Mouse (Mus musculus) neural tube, embryonic 13.5 days (tissue): ENCODE results near the gene Dennd1a. TPM values are rescaled to one million over a fixed set of nuclear protein-coding genes. Genes with fewer than 3 reads are reported as not detected.
"Not testable (repeated sequence)": the region's sequence is repeated elsewhere in the genome, so short reads cannot be mapped to it uniquely, and the experiment has no call there.

Experiments
- ATAC-seq: fragments of 200-750 bp; cut with Nextera tagmentation; 2 replicates; pipeline ENCODE4 v1.8.0; 2017; ENCODE audit warnings: low read depth, mild to moderate bottlenecking, moderate TSS enrichment, moderate library complexity
- H3K27ac ChIP-seq: fragments of 300-500 bp; sonication (generic); replicated peaks from 2 replicates; pipeline ENCODE4 v1.5.1; 2015; ENCODE audit warnings: moderate library complexity, mild to moderate bottlenecking, inconsistent platforms
- H3K27me3 ChIP-seq: fragments of 300-500 bp; sonication (generic); 2 replicates; pipeline ENCODE4 v1.6.1; 2015; ENCODE audit warnings: mild to moderate bottlenecking, inconsistent platforms
- H3K36me3 ChIP-seq: fragments of 300-500 bp; sonication (generic); 2 replicates; pipeline ENCODE4 v1.6.1; 2015; ENCODE audit warnings: mild to moderate bottlenecking, inconsistent platforms
- H3K4me1 ChIP-seq: fragments of 300-500 bp; sonication (generic); replicated peaks from 2 replicates; pipeline ENCODE4 v1.6.1; 2015; ENCODE audit warnings: inconsistent platforms
- H3K4me2 ChIP-seq: fragments of 300-500 bp; sonication (generic); 2 replicates; pipeline ENCODE4 v1.6.1; 2015; ENCODE audit warnings: inconsistent platforms, mild to moderate bottlenecking, moderate library complexity
- H3K4me3 ChIP-seq: fragments of 300-500 bp; sonication (generic); 2 replicates; pipeline ENCODE4 v1.5.1; 2015; ENCODE audit warnings: mild to moderate bottlenecking, inconsistent platforms
- H3K9ac ChIP-seq: fragments of 300-500 bp; sonication (generic); 2 replicates; pipeline ENCODE4 v1.6.1; 2015; ENCODE audit warnings: moderate library complexity, mild to moderate bottlenecking, inconsistent platforms
- H3K9me3 ChIP-seq: fragments of 300-500 bp; sonication (generic); 2 replicates; pipeline ENCODE4 v1.6.1; 2016; ENCODE audit warnings: inconsistent platforms
- WGBS: fragments of 180-500 bp; shearing (Covaris S2); methylation state at CpG from one replicate; pipeline ENCODE4 v1.1.7; 2015; 5-methylcytosine and 5-hydroxymethylcytosine counted together
- polyA plus RNA-seq: library from polyadenylated mRNA; unstranded; fragments of >200 nt; fragmentation: Nextera tagmentation; extraction: Ambion mirVana; gene quantifications from 2 replicates; pipeline ENCODE4 v1.2.1, GENCODE M21; 2015

Gene Dennd1a
- polyA plus RNA-seq, 1 experiment from 2014 or later: 14.6 TPM

DNA sequence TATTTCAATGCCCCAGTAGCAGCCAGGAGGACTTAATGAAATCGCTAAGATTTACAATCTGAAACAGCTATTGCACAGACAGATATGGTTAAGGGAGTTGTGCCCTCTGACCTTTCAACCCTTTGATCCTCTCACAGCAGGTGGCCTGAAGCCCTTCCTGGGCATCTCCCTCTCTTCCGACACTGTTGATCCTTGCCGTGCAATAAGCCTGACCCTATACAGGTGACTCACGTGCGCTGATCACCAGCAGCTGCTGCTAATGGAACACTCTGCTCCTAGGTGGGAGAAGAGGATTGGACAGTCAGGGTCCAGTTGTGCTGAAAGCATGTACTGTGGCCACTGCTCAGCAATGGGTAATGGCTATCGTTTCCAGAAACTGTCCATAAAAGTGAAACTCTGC lies 314.6 kb downstream of the Dennd1a start:
- H3K9me3 ChIP-seq: no peaks in the 10 kb centered on the region
- no peak overlapping the region for H3K27ac ChIP-seq
- no peak for ATAC-seq
- no peak overlapping the region for H3K4me3 ChIP-seq
- H3K4me1 ChIP-seq: peaks cover 8% of the 10 kb centered on the region
- H3K27me3 ChIP-seq: no peaks in the 10 kb centered on the region
- H3K36me3 ChIP-seq: no peaks in the 10 kb centered on the region
- no peak overlapping the region for H3K9ac ChIP-seq
- 54% methylated on average over 6 of the region's 6 CpGs for WGBS
- H3K4me2 ChIP-seq: no peak overlapping the region

- WGBS: 46% methylated on average over 1 of the region's 1 CpGs
- ATAC-seq: no peak
Measured at GRCm38 (mm10) chr2:37971726-37972125, 315.5 kb downstream of the Dennd1a start.

GRCm38 (mm10) chr2:37969713-37970485 lies 317.3 kb downstream of the Dennd1a start:
- ATAC-seq: no peak
- 45% methylated on average over 5 of the region's 5 CpGs for WGBS
- peaks cover 8% of the 10 kb centered on the region for H3K4me1 ChIP-seq

More at GRCm38 (mm10) chr2:37971726-37972125, 315.5 kb downstream of the Dennd1a start:
- Histone ChIP-seq H3K27me3 (no peaks in the 10 kb centered on the region), H3K27ac (no peak overlapping the region), H3K4me2 (no peak overlapping the region), H3K9me3 (no peaks in the 10 kb centered on the region), H3K4me3 (no peak overlapping the region), H3K9ac (no peak overlapping the region), H3K36me3 (no peaks in the 10 kb centered on the region), H3K4me1 (peaks cover 8% of the 10 kb centered on the region)

GRCm38 (mm10) chr2:37964534-37964933 lies 322.7 kb downstream of the Dennd1a start:
- H3K4me2 ChIP-seq: no peak overlapping the region

More at GRCm38 (mm10) chr2:37969713-37970485, 317.3 kb downstream of the Dennd1a start:
- H3K36me3 ChIP-seq: no peaks in the 10 kb centered on the region
- no peak overlapping the region for H3K9ac ChIP-seq
- no peaks in the 10 kb centered on the region for H3K9me3 ChIP-seq
- no peak overlapping the region for H3K4me3 ChIP-seq
- H3K27me3 ChIP-seq: no peaks in the 10 kb centered on the region
- H3K27ac ChIP-seq: no peak overlapping the region
- H3K4me2 ChIP-seq: no peak overlapping the region

GRCm38 (mm10) chr2:37963362-37963761 lies 323.8 kb downstream of the Dennd1a start:
- no peaks in the 10 kb centered on the region for H3K9me3 ChIP-seq
- H3K9ac ChIP-seq: no peak overlapping the region
- H3K4me3 ChIP-seq: no peak overlapping the region
- 51% methylated on average over 4 of the region's 4 CpGs for WGBS
- no peaks in the 10 kb centered on the region for H3K27me3 ChIP-seq
- ATAC-seq: no peak
- no peak overlapping the region for H3K4me2 ChIP-seq
- H3K4me1 ChIP-seq: 0 out of 2 replicates have a peak, but pooled peaks cover 8% of the 10 kb centered on the region
- H3K27ac ChIP-seq: no peak overlapping the region
- no peaks in the 10 kb centered on the region for H3K36me3 ChIP-seq

More at GRCm38 (mm10) chr2:37964534-37964933, 322.7 kb downstream of the Dennd1a start:
- Histone ChIP-seq H3K36me3 (no peaks in the 10 kb centered on the region), H3K9ac (no peak overlapping the region), H3K27me3 (no peaks in the 10 kb centered on the region), H3K9me3 (no peaks in the 10 kb centered on the region), H3K27ac (no peak overlapping the region), H3K4me1 (peaks cover 10% of the 10 kb centered on the region; the same call in 1 of the 2 replicates), H3K4me3 (no peak overlapping the region)
- ATAC-seq: no peak
- 95% methylated on average over 4 of the region's 4 CpGs for WGBS

DNA sequence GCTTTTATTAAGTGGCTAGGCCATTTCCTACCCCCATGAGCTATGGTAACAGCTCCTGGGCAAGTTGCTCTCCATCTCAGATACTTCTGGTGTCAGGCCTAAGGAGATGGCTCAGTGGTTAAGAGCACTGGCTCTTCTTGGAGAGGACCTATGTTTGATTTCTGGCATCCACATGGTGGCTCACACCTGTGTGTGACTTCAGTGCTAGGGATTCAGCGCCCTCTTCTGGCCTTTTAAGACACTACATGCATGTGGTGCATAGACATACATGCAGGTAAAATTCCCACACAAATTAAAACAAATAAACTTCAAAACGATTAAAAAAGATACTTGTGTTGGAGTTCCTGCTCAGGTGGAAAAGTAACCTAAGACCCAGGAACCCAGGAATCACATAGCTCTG lies 338.8 kb downstream of the Dennd1a start:
- no peak for ATAC-seq
- Histone ChIP-seq H3K36me3 (no peaks in the 10 kb centered on the region), H3K4me2 (no peak overlapping the region), H3K9ac (no peak overlapping the region), H3K27ac (no peak overlapping the region), H3K4me3 (no peak overlapping the region), H3K27me3 (no peaks in the 10 kb centered on the region), H3K9me3 (no peaks in the 10 kb centered on the region), H3K4me1 (peaks cover 9% of the 10 kb centered on the region)
- WGBS: 31% methylated on average over 2 of the region's 2 CpGs

- no peaks in the 10 kb centered on the region for H3K36me3 ChIP-seq
- H3K4me3 ChIP-seq: no peak overlapping the region
- H3K4me2 ChIP-seq: no peak overlapping the region
- no peak for ATAC-seq
- no peak overlapping the region for H3K27ac ChIP-seq
- no peak overlapping the region for H3K9ac ChIP-seq
- WGBS: 64% methylated on average over 9 of the region's 9 CpGs
- H3K9me3 ChIP-seq: no peaks in the 10 kb centered on the region
- peaks cover 9% of the 10 kb centered on the region for H3K4me1 ChIP-seq
- H3K27me3 ChIP-seq: no peaks in the 10 kb centered on the region
Measured at GRCm38 (mm10) chr2:37945598-37946336, 341.4 kb downstream of the Dennd1a start.

DNA sequence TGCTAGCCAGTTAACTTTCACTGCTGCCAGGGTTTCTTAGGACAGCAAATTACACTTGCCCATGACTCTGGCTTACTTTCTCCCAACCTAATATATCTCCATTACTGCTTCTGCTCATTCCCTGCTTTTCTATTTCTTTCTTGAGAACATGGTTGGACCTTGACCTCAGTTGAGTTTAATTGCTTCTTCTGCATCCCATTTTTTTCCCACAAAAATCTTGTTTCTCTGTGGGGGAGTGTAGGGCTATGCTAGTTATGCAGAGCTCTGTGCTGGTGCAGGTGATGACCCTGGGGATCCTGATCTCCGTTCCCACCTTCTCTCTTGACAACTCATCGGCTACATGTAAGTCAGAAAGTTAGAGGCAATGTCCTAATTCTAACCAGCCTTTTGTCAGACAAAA lies 344.3 kb downstream of the Dennd1a start:
- Histone ChIP-seq H3K27me3 (no peaks in the 10 kb centered on the region), H3K9ac (no peak overlapping the region), H3K9me3 (no peaks in the 10 kb centered on the region), H3K27ac (no peak overlapping the region), H3K4me1 (peaks cover 6% of the 10 kb centered on the region), H3K4me3 (no peak overlapping the region), H3K4me2 (no peak overlapping the region), H3K36me3 (no peaks in the 10 kb centered on the region)
- 90% methylated on average over 2 of the region's 2 CpGs for WGBS
- no peak for ATAC-seq

- Histone ChIP-seq H3K36me3 (no peaks in the 10 kb centered on the region), H3K27me3 (no peaks in the 10 kb centered on the region), H3K4me3 (no peak overlapping the region), H3K27ac (no peak overlapping the region), H3K4me2 (no peak overlapping the region), H3K4me1 (peaks cover 6% of the 10 kb centered on the region), H3K9me3 (no peaks in the 10 kb centered on the region), H3K9ac (no peak overlapping the region)
- no peak for ATAC-seq
Measured at GRCm38 (mm10) chr2:37941741-37942140, 345.4 kb downstream of the Dennd1a start.

DNA sequence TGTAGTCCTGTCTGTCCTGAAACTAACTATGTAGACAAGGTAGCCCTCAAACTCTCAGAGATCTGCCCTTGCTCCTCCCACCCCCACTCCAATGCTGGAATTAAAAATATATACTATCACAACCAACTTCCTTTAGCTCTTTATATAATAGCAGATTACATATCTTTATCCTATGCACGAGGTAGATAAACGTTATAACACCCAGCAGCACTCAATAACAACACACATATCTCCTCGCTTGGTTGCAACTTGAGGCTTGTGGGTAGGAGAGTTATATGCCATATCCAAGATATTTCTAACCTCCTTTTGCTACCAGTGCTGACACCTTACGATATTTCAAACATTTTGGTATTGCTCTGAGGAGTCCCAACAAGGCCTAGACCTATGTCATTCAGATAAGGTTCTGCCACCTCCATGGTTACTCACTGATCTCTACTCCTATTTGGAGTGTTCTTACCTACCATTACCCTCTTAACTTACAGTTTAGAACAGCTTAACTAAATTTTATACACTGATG lies 346.3 kb downstream of the Dennd1a start:
- Histone ChIP-seq H3K4me2 (no peak overlapping the region), H3K27me3 (no peaks in the 10 kb centered on the region), H3K9me3 (no peaks in the 10 kb centered on the region), H3K27ac (no peak overlapping the region), H3K4me1 (peaks cover 6% of the 10 kb centered on the region), H3K4me3 (no peak overlapping the region), H3K9ac (no peak overlapping the region), H3K36me3 (0 out of 2 replicates have a peak, but pooled peaks cover 3% of the 10 kb centered on the region)
- ATAC-seq: no peak
- 91% methylated on average over 4 of the region's 4 CpGs for whole genome bisulfite sequencing

- 50% methylated on average over 1 of the region's 1 CpGs for WGBS
- Histone ChIP-seq H3K4me2 (no peak overlapping the region), H3K9ac (no peak overlapping the region), H3K4me1 (no peaks in the 10 kb centered on the region), H3K36me3 (0 out of 2 replicates have a peak, but pooled peaks cover 7% of the 10 kb centered on the region), H3K4me3 (no peak overlapping the region), H3K27me3 (no peaks in the 10 kb centered on the region), H3K9me3 (no peaks in the 10 kb centered on the region), H3K27ac (no peak overlapping the region)
- ATAC-seq: no peak
Measured at GRCm38 (mm10) chr2:37939997-37940396, 347.2 kb downstream of the Dennd1a start.

GRCm38 (mm10) chr2:37936922-37937321 lies 350.3 kb downstream of the Dennd1a start:
- H3K27me3 ChIP-seq, ATAC-seq, H3K9ac ChIP-seq, H3K36me3 ChIP-seq, H3K4me1 ChIP-seq, H3K4me3 ChIP-seq, H3K9me3 ChIP-seq, H3K27ac ChIP-seq, H3K4me2 ChIP-seq: not testable (repeated sequence)
- WGBS: 91% methylated on average over 4 of the region's 4 CpGs
